Mouse (Mus musculus): ENCODE data around the gene Tesc. TPM values are rescaled to one million over a fixed set of nuclear protein-coding genes. Genes with fewer than 3 reads are reported as not detected.

Tesc gene
- polyA plus RNA-seq, 1 experiment from 2014 or later = 12.3 TPM

GRCm38 (mm10) chr5:118051981-118052662, 24.6 kb downstream of the Tesc start:
- H3K27ac ChIP-seq (ENCODE audit: low read depth, low read length) = peak overlapping the region; percentile 38; the same call in 1 of the 2 replicates

GRCm38 (mm10) chr5:118053205-118053604, 25.7 kb downstream of the Tesc start:
- Histone ChIP-seq H3K4me3 (ENCODE audit: low read length) (no peak overlapping the region), H3K9ac (ENCODE audit: low read depth, low read length) (no peak overlapping the region), H3K36me3 (ENCODE audit: control insufficient read depth, insufficient read depth, low read length) (no peaks in the 10 kb centered on the region), H3K27ac (ENCODE audit: low read depth, low read length) (no peak overlapping the region), H3K4me2 (replicated peaks; ENCODE audit: low read depth, low read length) (no peak overlapping the region), H3K9me3 (ENCODE audit: control insufficient read depth, low read length) (no peaks in the 10 kb centered on the region), H3K4me1 (ENCODE audit: control insufficient read depth, insufficient read depth, low read length) (peaks cover 8% of the 10 kb centered on the region; the same call in 1 of the 2 replicates), H3K27me3 (ENCODE audit: control insufficient read depth, insufficient read depth, low read length) (no peaks in the 10 kb centered on the region)
- ATAC-seq (ENCODE audit: low FRiP score, low TSS enrichment) = 0 out of 2 replicates have a peak, but pooled peaks have one; percentile 26
- 77% methylated on average over 2 of the region's 2 CpGs for WGBS

More at GRCm38 (mm10) chr5:118051981-118052662, 24.6 kb downstream of the Tesc start:
- 39% methylated on average over 8 of the region's 8 CpGs for whole genome bisulfite sequencing
- Histone ChIP-seq H3K36me3 (ENCODE audit: control insufficient read depth, insufficient read depth, low read length) (no peaks in the 10 kb centered on the region), H3K4me2 (replicated peaks; ENCODE audit: low read depth, low read length) (no peak overlapping the region), H3K9ac (ENCODE audit: low read depth, low read length) (no peak overlapping the region), H3K4me3 (ENCODE audit: low read length) (no peak overlapping the region), H3K4me1 (ENCODE audit: control insufficient read depth, insufficient read depth, low read length) (0 out of 2 replicates have a peak, but pooled peaks cover 2% of the 10 kb centered on the region), H3K9me3 (ENCODE audit: control insufficient read depth, low read length) (no peaks in the 10 kb centered on the region), H3K27me3 (ENCODE audit: control insufficient read depth, insufficient read depth, low read length) (no peaks in the 10 kb centered on the region)
- peak; percentile 56 for ATAC-seq (ENCODE audit: low FRiP score, low TSS enrichment)

DNA sequence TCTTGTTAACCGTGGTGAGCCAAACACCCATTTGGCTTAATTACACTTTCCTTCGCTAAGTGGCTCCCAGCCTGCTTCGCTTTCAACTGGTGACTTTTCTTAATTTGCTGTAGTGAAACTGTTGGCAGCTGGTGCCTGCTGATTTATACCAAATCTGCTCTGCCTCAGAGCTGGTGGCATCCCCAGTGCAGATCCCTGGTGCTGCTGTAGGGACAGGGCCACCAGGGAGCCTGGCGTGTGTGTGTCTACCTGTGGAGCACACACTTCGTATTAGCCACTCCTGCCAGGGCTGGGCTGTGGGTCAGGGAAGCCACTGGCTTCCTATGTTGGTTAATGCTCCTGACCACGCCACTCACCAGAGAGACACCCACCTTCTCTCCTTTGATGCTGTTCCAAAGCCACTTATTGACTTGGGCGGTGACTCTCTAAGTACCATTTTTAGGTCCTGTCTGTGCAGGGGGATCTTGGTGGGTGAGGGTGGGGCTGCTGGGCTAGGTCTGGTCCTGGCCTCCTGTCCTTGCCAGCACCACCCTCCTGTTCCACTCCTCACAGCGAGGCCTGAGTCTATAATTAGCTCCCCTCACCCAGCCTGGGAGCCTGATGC, 30.1 kb downstream of the Tesc start:
- Histone ChIP-seq H3K4me1 (ENCODE audit: control insufficient read depth, insufficient read depth, low read length) (peaks cover 8% of the 10 kb centered on the region; the same call in 1 of the 2 replicates), H3K27ac (ENCODE audit: low read depth, low read length) (no peak overlapping the region), H3K36me3 (ENCODE audit: control insufficient read depth, insufficient read depth, low read length) (no peaks in the 10 kb centered on the region; the same call in 1 of the 2 replicates), H3K27me3 (ENCODE audit: control insufficient read depth, insufficient read depth, low read length) (no peaks in the 10 kb centered on the region), H3K4me3 (ENCODE audit: low read length) (no peak overlapping the region), H3K9ac (ENCODE audit: low read depth, low read length) (no peak overlapping the region), H3K4me2 (replicated peaks; ENCODE audit: low read depth, low read length) (no peak overlapping the region), H3K9me3 (ENCODE audit: control insufficient read depth, low read length) (no peaks in the 10 kb centered on the region)
- no peak for ATAC-seq (ENCODE audit: low FRiP score, low TSS enrichment)
- WGBS = 32% methylated on average over 8 of the region's 8 CpGs

DNA sequence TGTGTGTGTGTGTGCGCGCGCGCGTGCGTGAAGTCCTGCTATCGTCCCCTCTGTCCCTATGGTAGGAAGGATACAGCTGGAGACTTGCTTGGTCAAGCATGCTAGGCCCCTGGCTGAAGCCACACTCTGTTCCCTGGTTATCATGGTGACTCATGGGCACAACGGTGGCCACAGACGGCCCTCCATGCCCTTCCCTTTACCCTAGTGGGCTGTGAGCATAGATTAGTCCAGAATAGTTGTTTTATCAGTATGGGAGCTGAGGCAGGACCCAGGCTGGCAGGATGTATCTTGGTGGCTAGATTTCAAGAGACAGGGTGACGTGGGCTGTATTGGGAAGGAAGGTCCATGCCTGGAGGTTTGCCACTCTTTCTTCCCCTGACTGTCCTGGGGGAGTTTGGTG, 31.3 kb downstream of the Tesc start:
- no peak for ATAC-seq (ENCODE audit: low FRiP score, low TSS enrichment)
- H3K4me1 ChIP-seq (ENCODE audit: control insufficient read depth, insufficient read depth, low read length) = peaks cover 8% of the 10 kb centered on the region; the same call in 1 of the 2 replicates
- no peak overlapping the region for H3K4me2 ChIP-seq (replicated peaks; ENCODE audit: low read depth, low read length)
- no peaks in the 10 kb centered on the region for H3K9me3 ChIP-seq (ENCODE audit: control insufficient read depth, low read length)
- no peaks in the 10 kb centered on the region; the same call in 1 of the 2 replicates for H3K36me3 ChIP-seq (ENCODE audit: control insufficient read depth, insufficient read depth, low read length)
- no peak overlapping the region for H3K27ac ChIP-seq (ENCODE audit: low read depth, low read length)
- 87% methylated on average over 10 of the region's 10 CpGs for WGBS
- no peak overlapping the region for H3K4me3 ChIP-seq (ENCODE audit: low read length)
- no peaks in the 10 kb centered on the region for H3K27me3 ChIP-seq (ENCODE audit: control insufficient read depth, insufficient read depth, low read length)
- H3K9ac ChIP-seq (ENCODE audit: low read depth, low read length) = no peak overlapping the region

DNA sequence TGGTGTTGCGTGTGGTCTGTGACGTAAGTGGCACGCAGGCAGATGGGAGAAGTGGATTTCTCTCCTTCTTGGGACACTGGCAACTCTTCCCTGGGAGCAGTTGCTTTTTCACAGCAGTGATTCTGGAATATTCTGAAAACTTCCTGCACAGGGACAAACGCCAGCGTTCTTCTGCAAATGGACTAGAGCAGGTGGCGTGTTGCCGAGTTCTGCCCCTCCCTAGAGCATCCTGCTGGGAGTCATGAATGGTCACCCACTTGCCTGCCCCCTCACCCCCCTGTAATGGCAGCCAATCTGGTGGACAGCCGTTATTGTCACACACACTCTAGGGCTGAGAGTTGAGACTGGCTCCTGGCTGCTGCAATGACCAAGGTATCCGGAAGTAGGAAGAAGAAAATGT, 32.1 kb downstream of the Tesc start:
- WGBS = 83% methylated on average over 9 of the region's 9 CpGs
- Histone ChIP-seq H3K36me3 (ENCODE audit: control insufficient read depth, insufficient read depth, low read length) (peaks cover 1% of the 10 kb centered on the region; the same call in 1 of the 2 replicates), H3K4me1 (ENCODE audit: control insufficient read depth, insufficient read depth, low read length) (peaks cover 11% of the 10 kb centered on the region; the same call in 1 of the 2 replicates), H3K9ac (ENCODE audit: low read depth, low read length) (no peak overlapping the region), H3K9me3 (ENCODE audit: control insufficient read depth, low read length) (no peaks in the 10 kb centered on the region), H3K27ac (ENCODE audit: low read depth, low read length) (no peak overlapping the region), H3K4me3 (ENCODE audit: low read length) (no peak overlapping the region), H3K4me2 (replicated peaks; ENCODE audit: low read depth, low read length) (no peak overlapping the region), H3K27me3 (ENCODE audit: control insufficient read depth, insufficient read depth, low read length) (no peaks in the 10 kb centered on the region)
- no peak for ATAC-seq (ENCODE audit: low FRiP score, low TSS enrichment)

DNA sequence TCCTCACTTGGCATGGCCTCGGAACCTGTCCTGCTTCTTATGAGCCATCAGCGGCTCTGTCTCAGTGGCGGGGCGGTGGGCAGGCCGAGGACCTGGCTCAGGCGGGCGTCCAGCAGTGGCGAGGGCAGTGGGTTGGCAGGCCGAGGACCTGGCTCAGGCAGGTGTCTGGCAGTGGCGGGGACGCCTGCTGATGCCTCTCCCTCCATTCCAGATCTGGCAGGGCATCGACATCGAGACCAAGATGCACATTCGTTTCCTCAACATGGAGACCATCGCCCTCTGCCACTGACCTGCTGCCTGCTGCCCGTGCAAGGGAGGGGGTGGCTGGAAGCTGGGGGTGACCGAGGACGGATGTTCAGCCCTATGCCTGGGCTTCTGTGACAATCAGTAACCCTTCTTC, 33.8 kb downstream of the Tesc start:
- 93% methylated on average over 18 of the region's 18 CpGs for WGBS

DNA sequence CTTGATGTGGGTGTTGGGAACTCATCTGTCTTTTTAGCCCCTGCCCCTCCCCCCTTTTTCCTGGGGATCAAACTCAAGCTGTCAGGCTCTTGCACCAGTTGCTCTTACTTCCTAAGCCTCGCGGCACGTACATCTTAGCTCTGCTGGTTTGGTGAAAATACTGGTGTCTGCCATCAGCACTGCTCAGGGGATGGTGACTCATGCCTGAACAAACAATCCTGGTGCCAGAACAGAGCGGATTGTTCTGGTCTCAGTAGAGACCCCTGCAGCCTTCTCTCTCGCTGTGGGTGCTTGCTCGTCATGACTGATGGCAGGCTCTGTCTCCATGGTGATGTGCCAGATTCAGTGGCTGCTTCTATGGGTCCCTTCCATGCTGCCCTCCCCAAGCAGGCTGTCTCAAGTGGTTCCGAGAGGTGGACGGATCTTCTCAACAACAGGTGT, 35.7 kb downstream of the Tesc start:
- 0 out of 2 replicates have a peak, but pooled peaks cover 3% of the 10 kb centered on the region for H3K4me1 ChIP-seq (ENCODE audit: control insufficient read depth, insufficient read depth, low read length)
- WGBS = 82% methylated on average over 8 of the region's 8 CpGs
- peaks cover 22% of the 10 kb centered on the region for H3K36me3 ChIP-seq (ENCODE audit: control insufficient read depth, insufficient read depth, low read length)
- H3K27ac ChIP-seq (ENCODE audit: low read depth, low read length) = no peak overlapping the region
- ATAC-seq (ENCODE audit: low FRiP score, low TSS enrichment) = no peak
- no peak overlapping the region for H3K4me2 ChIP-seq (replicated peaks; ENCODE audit: low read depth, low read length)
- H3K4me3 ChIP-seq (ENCODE audit: low read length) = no peak overlapping the region
- H3K9ac ChIP-seq (ENCODE audit: low read depth, low read length) = no peak overlapping the region
- H3K27me3 ChIP-seq (ENCODE audit: control insufficient read depth, insufficient read depth, low read length) = no peaks in the 10 kb centered on the region
- H3K9me3 ChIP-seq (ENCODE audit: control insufficient read depth, low read length) = no peaks in the 10 kb centered on the region

More for the DNA sequence above, 33.8 kb downstream of the Tesc start:
- no peak for ATAC-seq (ENCODE audit: low FRiP score, low TSS enrichment)
- Histone ChIP-seq H3K4me2 (replicated peaks; ENCODE audit: low read depth, low read length) (no peak overlapping the region), H3K27me3 (ENCODE audit: control insufficient read depth, insufficient read depth, low read length) (no peaks in the 10 kb centered on the region), H3K4me1 (ENCODE audit: control insufficient read depth, insufficient read depth, low read length) (peaks cover 11% of the 10 kb centered on the region; the same call in 1 of the 2 replicates), H3K9ac (ENCODE audit: low read depth, low read length) (no peak overlapping the region), H3K36me3 (ENCODE audit: control insufficient read depth, insufficient read depth, low read length) (peaks cover 9% of the 10 kb centered on the region; the same call in 1 of the 2 replicates), H3K4me3 (ENCODE audit: low read length) (no peak overlapping the region), H3K9me3 (ENCODE audit: control insufficient read depth, low read length) (no peaks in the 10 kb centered on the region), H3K27ac (ENCODE audit: low read depth, low read length) (no peak overlapping the region)

GRCm38 (mm10) chr5:118064284-118064901, 36.9 kb downstream of the Tesc start:
- no peaks in the 10 kb centered on the region for H3K27me3 ChIP-seq (ENCODE audit: control insufficient read depth, insufficient read depth, low read length)
- no peak overlapping the region for H3K4me3 ChIP-seq (ENCODE audit: low read length)
- no peak overlapping the region for H3K4me2 ChIP-seq (replicated peaks; ENCODE audit: low read depth, low read length)
- 59% methylated on average over 10 of the region's 10 CpGs for WGBS
- H3K36me3 ChIP-seq (ENCODE audit: control insufficient read depth, insufficient read depth, low read length) = peaks cover 30% of the 10 kb centered on the region
- 0 out of 2 replicates have a peak, but pooled peaks cover 3% of the 10 kb centered on the region for H3K4me1 ChIP-seq (ENCODE audit: control insufficient read depth, insufficient read depth, low read length)
- no peak for ATAC-seq (ENCODE audit: low FRiP score, low TSS enrichment)
- H3K9ac ChIP-seq (ENCODE audit: low read depth, low read length) = no peak overlapping the region
- peak overlapping the region; percentile 87 for H3K27ac ChIP-seq (ENCODE audit: low read depth, low read length)
- no peaks in the 10 kb centered on the region for H3K9me3 ChIP-seq (ENCODE audit: control insufficient read depth, low read length)
